Mouse (Mus musculus): Measurements from ENCODE around the gene Speer4d. TPM values are rescaled to one million over a fixed set of nuclear protein-coding genes. Genes with fewer than 3 reads are reported as not detected.

The Speer4d gene
- 0.19 TPM in 1 of 2 replicates, not detected in the other for polyA plus RNA-seq (2012; rRNA removed; ENCODE audit: low replicate concordance)

GRCm38 (mm10) chr5:15618764-15619163 is at the start of gene Speer4d:
Gene Speer4d (plus strand): TSS chr5:15619064.

GRCm38 (mm10) chr5:15577033-15577432 is 41.8 kb upstream of the Speer4d start, which contains the start of gene Gm21083:
Gene Gm21083 (plus strand): TSS chr5:15577333.

GRCm38 (mm10) chr5:15656959-15657358 is 38.1 kb downstream of the Speer4d start, which contains the start of gene 4930572O03Rik:
Gene 4930572O03Rik (minus strand): TSS chr5:15657059.

Other genes with a start within 250 kb of the Speer4d start
- gene Gm21149, start 142.5 kb upstream of the Speer4d start, polyA plus RNA-seq (2012; rRNA removed; ENCODE audit: low replicate concordance): 0.10 TPM in 1 of 2 replicates, not detected in the other
- 0.27 TPM in 1 of 2 replicates, not detected in the other for gene Gm21190, start 89.8 kb upstream of the Speer4d start, polyA plus RNA-seq (2012; rRNA removed; ENCODE audit: low replicate concordance)
- gene Gm21083, start 41.7 kb upstream of the Speer4d start, polyA plus RNA-seq (2012; rRNA removed; ENCODE audit: low replicate concordance): 0.12 TPM in 1 of 2 replicates, not detected in the other
- gene 4930572O03Rik, start 38.0 kb downstream of the Speer4d start, polyA plus RNA-seq (2012; rRNA removed; ENCODE audit: low replicate concordance): not detected in 2 replicates
- gene Speer4c, start 95.2 kb downstream of the Speer4d start, polyA plus RNA-seq (2012; rRNA removed; ENCODE audit: low replicate concordance): not detected in 2 replicates

Measured in subcutaneous adipose tissue, adult 2 months (tissue).